Comparison of ENCODE assay signal across 1 mouse cellular context in genomic region chr3:153888141-153888540, GRCm38 (mm10).
A peak's percentile ranks its signal among the peaks of the same experiment; 100 is the strongest.
TF ChIP-seq lines count a peak whose summit lies in the region.

No protein-coding gene starts in this region.

TF ChIP-seq in MEL, 35 proteins besides CTCF, POLR2A, EP300 and RAD21:
- TF ChIP-seq HCFC1 (IDR thresholded peaks at IDR 0.05; ENCODE audit: low read depth, low read length): no peak
- TF ChIP-seq TAL1 (IDR thresholded peaks at IDR 0.05; ENCODE audit: low read length): no peak
- no peak for TF ChIP-seq POLR2AphosphoS2 (IDR thresholded peaks at IDR 0.05; ENCODE audit: low read length)
- peak; percentile 96 for TF ChIP-seq BHLHE40 (IDR thresholded peaks at IDR 0.05; ENCODE audit: borderline replicate concordance, low read depth, low read length)
- TF ChIP-seq CHD2 (IDR thresholded peaks at IDR 0.05; ENCODE audit: low read length): no peak
- TF ChIP-seq MAZ (IDR thresholded peaks at IDR 0.05; ENCODE audit: low read depth, low read length): no peak
